Mouse (Mus musculus) ES-Bruce4 (cell line): ENCODE results near the gene Unc5a.

Experiments
- CTCF ChIP-seq: IDR thresholded peaks from one replicate; pipeline ENCODE4 v1.8.1; 2011; ENCODE audit warnings: low read depth, low read length
- POLR2A ChIP-seq: IDR thresholded peaks from one replicate; pipeline ENCODE4 v1.8.1; 2011; ENCODE audit warnings: low read length; ENCODE audit not compliant: insufficient read depth

DNA sequence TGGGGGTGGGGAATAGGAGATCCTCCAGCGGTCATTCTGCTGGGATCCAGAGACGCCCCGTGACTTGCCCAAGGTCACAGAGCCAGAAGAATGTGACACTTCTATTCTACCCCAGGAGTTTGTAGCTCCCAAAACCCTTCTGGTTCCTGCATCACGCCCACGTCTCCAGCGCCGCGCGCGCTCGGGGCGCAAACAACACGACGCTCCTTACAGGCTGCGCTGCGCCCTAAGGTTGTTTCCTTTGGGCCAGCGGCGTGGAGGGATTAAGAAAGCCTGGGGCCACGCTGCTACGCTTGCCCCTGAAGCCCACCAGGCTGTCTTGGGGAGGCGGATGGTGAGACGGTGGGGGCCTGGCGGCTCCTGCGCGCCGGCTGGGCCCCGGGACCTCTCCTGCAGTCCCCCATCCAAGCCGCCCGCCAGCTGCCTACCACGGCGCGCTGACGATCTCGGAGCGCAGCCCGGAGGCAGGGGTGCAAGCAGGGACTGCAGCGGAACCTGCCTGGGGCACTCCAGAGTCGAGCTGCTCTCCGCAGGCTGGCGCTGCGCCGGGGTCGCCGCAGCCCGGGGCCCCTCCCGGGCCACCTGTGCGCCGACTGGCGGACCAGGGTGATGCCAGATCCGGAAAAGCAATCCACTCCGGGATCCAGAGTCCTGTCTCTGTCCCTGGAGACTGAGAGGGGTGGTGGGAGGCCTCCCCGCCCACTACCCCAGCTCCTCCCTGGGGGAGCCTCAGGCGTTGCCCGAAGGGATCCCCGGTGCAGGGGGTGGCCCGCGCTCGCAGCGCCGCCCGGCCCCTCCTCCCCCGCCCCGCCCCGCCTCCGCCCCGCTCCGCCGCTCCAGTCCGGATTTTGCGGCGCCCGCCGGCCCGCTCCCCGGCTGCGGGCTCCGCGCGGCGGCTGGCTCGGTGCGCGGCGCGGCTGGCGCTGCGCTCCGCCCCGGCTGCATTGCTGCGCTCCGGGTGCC is at the start of gene Unc5a:
- TF ChIP-seq CTCF (no peak), POLR2A (no peak)
